Mouse (Mus musculus) T-cell, adult 2 months (primary cell): ENCODE data around the gene Srrm2.

ENCODE experiments used
- DNase-seq: peaks from one replicate; pipeline ENCODE4 v3.0.0; 2022; ENCODE audit warnings: low spot score

The Srrm2 gene

GRCm38 (mm10) chr17:23857193-23857592, 66.9 kb downstream of the Srrm2 start:
- no peak for DNase-seq

DNA sequence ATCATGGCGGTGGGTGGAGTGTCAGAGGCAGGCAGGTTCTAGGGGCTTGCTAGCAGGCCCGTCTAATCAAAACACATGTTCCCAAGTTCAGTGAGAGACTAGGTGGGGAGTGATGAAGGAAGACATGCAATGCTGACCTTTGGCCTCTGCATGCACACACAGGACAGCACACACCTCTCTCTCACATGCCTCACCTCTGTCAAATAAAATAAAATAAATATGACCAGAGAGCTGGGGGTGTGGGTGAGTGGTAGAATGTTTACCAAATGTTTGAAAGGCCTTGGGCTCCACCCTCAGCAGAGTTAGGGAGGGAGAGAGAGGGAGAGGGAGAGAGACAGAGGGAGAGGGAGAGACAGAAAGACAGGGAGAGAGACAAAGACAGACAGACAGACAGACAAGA, 67.6 kb downstream of the Srrm2 start:
- DNase-seq, result no peak

DNA sequence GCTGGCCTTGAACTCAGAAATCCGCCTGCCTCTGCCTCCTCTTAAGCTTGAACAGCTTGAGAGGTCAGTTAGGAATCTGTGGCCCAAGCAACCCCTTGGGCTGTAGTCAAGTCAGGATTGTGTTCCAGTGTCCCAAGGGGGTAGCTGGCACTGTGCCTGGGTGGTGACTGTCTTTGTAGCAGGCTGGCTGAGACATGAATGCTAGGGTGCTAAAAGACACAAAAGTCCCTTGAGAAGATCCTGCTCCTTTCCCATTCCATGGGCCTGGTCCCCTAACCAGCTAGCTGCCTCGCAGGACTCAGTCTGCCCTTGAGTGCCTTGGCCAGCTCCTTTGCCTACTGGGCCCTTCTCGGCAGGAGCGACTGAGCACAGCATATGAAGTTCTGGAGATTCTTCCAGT, 72.6 kb downstream of the Srrm2 start:
- DNase-seq, result no peak

GRCm38 (mm10) chr17:23867756-23868155, 77.4 kb downstream of the Srrm2 start, which contains the start of gene Prss21:
Gene Prss21 (plus strand): TSS chr17:23868056.
- DNase-seq, result no peak

DNA sequence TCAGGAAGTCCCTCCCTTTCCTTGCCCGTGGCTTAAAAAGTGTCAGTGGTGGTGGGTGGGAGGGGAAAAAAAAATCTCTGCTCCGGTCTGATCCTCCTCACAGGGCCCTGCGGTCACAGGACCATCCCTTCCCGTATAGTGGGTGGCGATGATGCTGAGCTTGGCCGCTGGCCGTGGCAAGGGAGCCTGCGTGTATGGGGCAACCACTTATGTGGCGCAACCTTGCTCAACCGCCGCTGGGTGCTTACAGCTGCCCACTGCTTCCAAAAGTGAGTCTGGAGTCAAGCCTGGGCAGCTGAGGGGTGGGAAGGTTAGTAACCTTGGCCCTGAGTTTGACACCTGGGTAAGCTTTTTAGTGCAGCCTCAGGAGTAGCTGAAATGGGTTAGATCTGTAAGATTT, 78.2 kb downstream of the Srrm2 start:
- DNase-seq, result no peak
